Mouse (Mus musculus) myocyte (in vitro differentiated cells): Measurements from ENCODE around the gene Atg4a. TPM values are rescaled to one million over a fixed set of nuclear protein-coding genes. Genes with fewer than 3 reads are reported as not detected.

Experiments
- H3K27me3 ChIP-seq: one replicate; pipeline ENCODE4 v1.6.1; 2011; ENCODE audit not compliant: control insufficient read depth, insufficient read depth, insufficient read length
- H3K36me3 ChIP-seq: one replicate; pipeline ENCODE4 v1.6.1; 2011; ENCODE audit not compliant: control insufficient read depth, insufficient read depth
- H3K4me2 ChIP-seq: one replicate; pipeline ENCODE4 v1.6.1; 2011; ENCODE audit warnings: low read depth, control low read depth
- H3K4me3 ChIP-seq: one replicate; pipeline ENCODE4 v1.5.1; 2011; ENCODE audit warnings: mild to moderate bottlenecking, control low read depth, moderate library complexity
- H3K79me2 ChIP-seq: one replicate; pipeline ENCODE4 v1.6.1; 2011; ENCODE audit not compliant: control insufficient read depth, insufficient read depth
- H3ac ChIP-seq: one replicate; pipeline ENCODE4 v1.6.1; 2011; ENCODE audit not compliant: control insufficient read depth, insufficient read length
- CEBPB ChIP-seq: IDR thresholded peaks from 2 replicates; pipeline ENCODE4 v1.6.1; 2011; ENCODE audit warnings: mild to moderate bottlenecking, moderate library complexity; ENCODE audit not compliant: poor library complexity, insufficient read depth, severe bottlenecking
- E2F4 ChIP-seq: IDR thresholded peaks from one replicate; pipeline ENCODE4 v1.6.1; 2011; ENCODE audit warnings: mild to moderate bottlenecking, control low read depth, moderate library complexity; ENCODE audit not compliant: insufficient read depth
- MAX ChIP-seq: IDR thresholded peaks from one replicate; pipeline ENCODE4 v1.6.1; 2011; ENCODE audit warnings: low read depth, mild to moderate bottlenecking, control low read depth
- MYOD1 ChIP-seq, 3 experiments: IDR thresholded peaks; one replicate each; pipeline ENCODE4 v1.6.1; 2011; ENCODE audit warnings: control low read depth in 2 of 3, low read depth in 2 of 3, mild to moderate bottlenecking in 2 of 3, moderate library complexity in 1 of 3; ENCODE audit not compliant: insufficient read length in 2 of 3, control insufficient read depth in 1 of 3
- MYOG ChIP-seq, 3 experiments: IDR thresholded peaks; one replicate each; pipeline ENCODE4 v1.6.1; 2011; ENCODE audit warnings: control low read depth in 2 of 3, low read depth in 2 of 3, mild to moderate bottlenecking in 2 of 3; ENCODE audit not compliant: insufficient read length in 2 of 3, control insufficient read depth in 1 of 3, insufficient read depth in 1 of 3
- POLR2A ChIP-seq: IDR thresholded peaks from one replicate; pipeline ENCODE4 v1.6.1; 2011; ENCODE audit warnings: low read depth, mild to moderate bottlenecking, control low read depth, moderate library complexity; ENCODE audit not compliant: insufficient read length
- POLR2AphosphoS2 ChIP-seq: IDR thresholded peaks from one replicate; pipeline ENCODE4 v1.6.1; 2011; ENCODE audit warnings: low read depth, control low read depth; ENCODE audit not compliant: insufficient read length
- REST ChIP-seq: IDR thresholded peaks from one replicate; pipeline ENCODE4 v1.6.1; 2011; ENCODE audit warnings: mild to moderate bottlenecking, control low read depth, moderate library complexity; ENCODE audit not compliant: insufficient read depth, insufficient read length
- SRF ChIP-seq: IDR thresholded peaks from one replicate; pipeline ENCODE4 v1.6.1; 2011; ENCODE audit warnings: low read depth; ENCODE audit not compliant: control insufficient read depth, insufficient read length
- TCF12 ChIP-seq: IDR thresholded peaks from one replicate; pipeline ENCODE4 v1.6.1; 2011; ENCODE audit warnings: mild to moderate bottlenecking, control low read depth; ENCODE audit not compliant: poor library complexity, insufficient read depth, severe bottlenecking
- TCF3 ChIP-seq: IDR thresholded peaks from one replicate; pipeline ENCODE4 v1.6.1; 2011; ENCODE audit warnings: low read depth, control low read depth; ENCODE audit not compliant: insufficient read length
- USF1 ChIP-seq: IDR thresholded peaks from one replicate; pipeline ENCODE4 v1.6.1; 2011; ENCODE audit warnings: low read depth, mild to moderate bottlenecking, control low read depth, moderate library complexity
- polyA plus RNA-seq: library from polyadenylated mRNA; unstranded; fragments of >200 nt; fragmentation: generic; extraction: Trizol; gene quantifications from one replicate; pipeline ENCODE4 v1.2.1, GENCODE M21; 2012; ENCODE audit warnings: missing spikeins

Atg4a gene
- polyA plus RNA-seq, 1 experiment = 8.5 TPM

DNA sequence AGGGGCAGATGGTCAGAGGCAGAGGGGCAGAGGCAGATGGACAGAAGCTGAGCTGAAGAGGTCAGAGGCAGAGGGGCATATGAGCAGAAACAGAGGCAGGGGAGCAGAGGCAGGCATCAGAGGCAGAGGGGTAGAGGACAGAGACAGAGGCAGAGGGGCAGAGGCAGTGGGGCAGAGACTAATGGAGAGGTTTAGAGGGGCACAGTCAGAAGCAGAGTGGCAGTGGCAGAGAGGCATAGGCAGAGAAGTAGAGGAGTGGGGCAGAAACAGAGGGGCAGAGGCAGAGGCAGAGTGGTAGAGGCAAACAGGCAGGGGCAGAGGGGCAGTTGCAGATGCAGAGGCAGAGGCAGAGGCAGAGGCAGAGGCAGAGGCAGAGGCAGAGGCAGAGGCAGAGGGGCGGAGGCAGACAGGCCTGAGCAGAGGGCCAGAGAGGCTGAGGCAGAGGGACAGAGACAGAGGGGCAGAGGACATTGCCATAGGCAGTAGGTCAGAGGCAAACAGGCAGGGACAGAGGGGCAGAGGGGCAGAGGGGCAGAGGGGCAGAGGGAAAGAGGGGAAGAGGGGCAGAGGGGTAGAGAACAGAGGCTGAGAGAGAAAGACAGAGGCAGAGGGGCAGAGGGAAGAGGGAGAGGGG lies 41.3 kb downstream of the Atg4a start:
- TF ChIP-seq MAX (no peak), TCF3 (no peak), TCF12 (no peak), CEBPB (no peak), REST (no peak), MYOD1 (IDR thresholded peaks at IDR 0.05; ENCODE audit: control insufficient read depth in 1 of 3, insufficient read length in 2 of 3, low read depth in 2 of 3) (no peak), USF1 (no peak), MYOG (IDR thresholded peaks at IDR 0.05; ENCODE audit: control insufficient read depth in 1 of 3, insufficient read depth in 1 of 3, insufficient read length in 2 of 3, low read depth in 2 of 3) (no peak), POLR2AphosphoS2 (no peak), SRF (no peak), POLR2A (no peak), E2F4 (no peak)
- Histone ChIP-seq H3K36me3 (no peaks in the 10 kb centered on the region), H3K4me2 (no peak overlapping the region), H3ac (no peak overlapping the region), H3K27me3 (no peaks in the 10 kb centered on the region), H3K79me2 (no peaks in the 10 kb centered on the region), H3K4me3 (no peak overlapping the region)

- H3K79me2 ChIP-seq = no peaks in the 10 kb centered on the region
- no peaks in the 10 kb centered on the region for H3K36me3 ChIP-seq
- H3K27me3 ChIP-seq = no peaks in the 10 kb centered on the region
- H3K4me3 ChIP-seq = no peak overlapping the region
- no peak for TF ChIP-seq TCF3
- TF ChIP-seq REST = no peak
- no peak for TF ChIP-seq MYOD1 (IDR thresholded peaks at IDR 0.05; ENCODE audit: control insufficient read depth in 1 of 3, insufficient read length in 2 of 3, low read depth in 2 of 3)
- TF ChIP-seq TCF12 = no peak
- H3K4me2 ChIP-seq = no peak overlapping the region
- H3ac ChIP-seq = no peak overlapping the region
These were observed 42.2 kb downstream of the Atg4a start for GRCm38 (mm10) chrX:140998885-140999284.

DNA sequence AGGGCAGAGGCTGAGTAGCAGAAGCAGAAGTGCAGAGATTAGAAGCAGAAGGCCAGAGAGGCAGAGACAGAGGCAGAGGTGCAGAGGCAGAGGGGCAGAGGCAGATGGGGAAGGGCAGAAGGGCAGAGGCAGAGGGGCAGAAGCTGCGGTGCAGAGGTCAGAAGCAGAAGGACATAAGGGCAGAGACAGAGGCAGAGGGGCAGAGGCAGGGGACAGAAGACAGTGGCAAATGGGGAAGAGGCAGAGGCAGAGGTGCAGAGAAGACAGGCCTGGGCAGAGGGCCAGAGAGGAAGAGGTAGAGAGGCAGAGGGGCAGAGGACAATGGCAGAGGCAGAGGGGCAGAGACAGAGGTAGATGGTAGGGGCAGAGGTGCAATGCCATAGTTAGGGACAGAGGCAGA lies 193.0 kb downstream of the Atg4a start:
- no peak overlapping the region for H3K4me3 ChIP-seq
- H3K4me2 ChIP-seq = no peak overlapping the region
- TF ChIP-seq SRF (no peak), POLR2A (no peak), MYOG (IDR thresholded peaks at IDR 0.05; ENCODE audit: control insufficient read depth in 1 of 3, insufficient read depth in 1 of 3, insufficient read length in 2 of 3, low read depth in 2 of 3) (no peak), TCF12 (no peak), REST (no peak), USF1 (no peak), POLR2AphosphoS2 (no peak), TCF3 (no peak), MAX (no peak), CEBPB (no peak), MYOD1 (IDR thresholded peaks at IDR 0.05; ENCODE audit: control insufficient read depth in 1 of 3, insufficient read length in 2 of 3, low read depth in 2 of 3) (no peak), E2F4 (no peak)
- no peaks in the 10 kb centered on the region for H3K27me3 ChIP-seq
- no peaks in the 10 kb centered on the region for H3K79me2 ChIP-seq
- no peaks in the 10 kb centered on the region for H3K36me3 ChIP-seq
- H3ac ChIP-seq = no peak overlapping the region

DNA sequence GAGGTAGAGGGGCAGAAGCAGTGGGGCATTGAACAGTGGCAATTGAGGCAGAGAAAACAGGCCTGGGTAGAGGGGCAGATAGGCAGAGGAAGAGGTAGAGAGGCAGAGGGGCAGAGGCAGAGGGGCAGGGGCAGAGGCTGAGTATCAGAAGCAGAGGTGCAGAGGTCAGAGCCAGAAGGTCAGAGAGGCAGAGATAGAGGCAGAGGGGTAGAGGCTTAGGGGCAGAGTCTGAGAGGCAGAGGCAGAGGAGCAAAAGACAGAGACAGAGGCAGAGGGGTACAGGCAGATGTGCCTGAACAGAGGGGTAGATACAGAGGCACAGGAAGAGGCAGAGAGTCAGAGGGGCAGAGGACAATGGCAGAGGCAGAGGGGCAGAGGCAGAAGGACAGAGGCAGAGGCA lies 193.6 kb downstream of the Atg4a start:
- no peaks in the 10 kb centered on the region for H3K27me3 ChIP-seq
- TF ChIP-seq TCF12 (no peak), POLR2A (no peak), REST (no peak), USF1 (no peak), E2F4 (no peak)
- H3K36me3 ChIP-seq = no peaks in the 10 kb centered on the region
- H3ac ChIP-seq = no peak overlapping the region
- no peak overlapping the region for H3K4me3 ChIP-seq
- H3K4me2 ChIP-seq = no peak overlapping the region
- no peaks in the 10 kb centered on the region for H3K79me2 ChIP-seq

GRCm38 (mm10) chrX:141151182-141151581 lies 194.5 kb downstream of the Atg4a start:
- H3K27me3 ChIP-seq = no peaks in the 10 kb centered on the region
- H3K4me2 ChIP-seq = no peak overlapping the region
- H3K79me2 ChIP-seq = no peaks in the 10 kb centered on the region
- H3K4me3 ChIP-seq = no peak overlapping the region
- TF ChIP-seq CEBPB (no peak), MYOD1 (IDR thresholded peaks at IDR 0.05; ENCODE audit: control insufficient read depth in 1 of 3, insufficient read length in 2 of 3, low read depth in 2 of 3) (no peak), MAX (no peak), POLR2A (no peak), SRF (no peak), TCF12 (no peak), E2F4 (no peak), REST (no peak), MYOG (IDR thresholded peaks at IDR 0.05; ENCODE audit: control insufficient read depth in 1 of 3, insufficient read depth in 1 of 3, insufficient read length in 2 of 3, low read depth in 2 of 3) (no peak), USF1 (no peak), POLR2AphosphoS2 (no peak), TCF3 (no peak)
- no peak overlapping the region for H3ac ChIP-seq
- H3K36me3 ChIP-seq = no peaks in the 10 kb centered on the region
